Mouse (Mus musculus): Measurements from ENCODE around the gene Lsm10. TPM values are rescaled to one million over a fixed set of nuclear protein-coding genes. Genes with fewer than 3 reads are reported as not detected.

Lsm10 gene
- polyA plus RNA-seq (2012; rRNA removed; ENCODE audit: low replicate concordance): 67.9 and 81.9 TPM in 2 replicates

GRCm38 (mm10) chr4:126096464-126097111 is at the start of gene Lsm10:
TSS of gene Lsm10 (plus strand) at chr4:126096623.

GRCm38 (mm10) chr4:126046851-126047585 is 49.4 kb upstream of the Lsm10 start, which contains the start of gene Mrps15:
TSS of gene Mrps15 (plus strand) at chr4:126046925.

GRCm38 (mm10) chr4:126058134-126058996 is 38.1 kb upstream of the Lsm10 start, which contains the start of gene Oscp1:
TSS of gene Oscp1 (plus strand) at chr4:126058565.

GRCm38 (mm10) chr4:126103590-126104068 is 7.2 kb downstream of the Lsm10 start, which contains the start of gene Stk40:
TSS of gene Stk40 (plus strand) at chr4:126103957.

GRCm38 (mm10) chr4:126147533-126148160 is 51.2 kb downstream of the Lsm10 start, which contains the start of gene Eva1b:
TSS of gene Eva1b (plus strand) at chr4:126147744.

Other genes with a start within 250 kb of the Lsm10 start
- gene Csf3r, start 72.1 kb upstream of the Lsm10 start, polyA plus RNA-seq (2012; rRNA removed; ENCODE audit: low replicate concordance): 3.4 and 15.9 TPM in 2 replicates
- 61.6 and 88.3 TPM in 2 replicates for gene Mrps15, start 49.7 kb upstream of the Lsm10 start, polyA plus RNA-seq (2012; rRNA removed; ENCODE audit: low replicate concordance)
- gene Oscp1, start 38.1 kb upstream of the Lsm10 start, polyA plus RNA-seq (2012; rRNA removed; ENCODE audit: low replicate concordance): 7.1 and 8.5 TPM in 2 replicates
- gene Stk40, start 7.3 kb downstream of the Lsm10 start, polyA plus RNA-seq (2012; rRNA removed; ENCODE audit: low replicate concordance): 45.7 and 49.8 TPM in 2 replicates
- gene Eva1b, start 51.1 kb downstream of the Lsm10 start, polyA plus RNA-seq (2012; rRNA removed; ENCODE audit: low replicate concordance): 56.7 and 137 TPM in 2 replicates
- 3.2 and 3.8 TPM in 2 replicates for gene Sh3d21, start 66.9 kb downstream of the Lsm10 start, polyA plus RNA-seq (2012; rRNA removed; ENCODE audit: low replicate concordance)
- gene Thrap3, start 106.1 kb downstream of the Lsm10 start, polyA plus RNA-seq (2012; rRNA removed; ENCODE audit: low replicate concordance): 53.3 and 84.9 TPM in 2 replicates
- 88.8 and 106 TPM in 2 replicates for gene Map7d1, start 159.7 kb downstream of the Lsm10 start, polyA plus RNA-seq (2012; rRNA removed; ENCODE audit: low replicate concordance)
- 68.1 and 71.5 TPM in 2 replicates for gene Trappc3, start 165.7 kb downstream of the Lsm10 start, polyA plus RNA-seq (2012; rRNA removed; ENCODE audit: low replicate concordance)
- 0.82 and 5.8 TPM in 2 replicates for gene Col8a2, start 190.2 kb downstream of the Lsm10 start, polyA plus RNA-seq (2012; rRNA removed; ENCODE audit: low replicate concordance)
- 38.9 and 56.9 TPM in 2 replicates for gene Adprhl2, start 225.1 kb downstream of the Lsm10 start, polyA plus RNA-seq (2012; rRNA removed; ENCODE audit: low replicate concordance)
- gene Tekt2, start 229.1 kb downstream of the Lsm10 start, polyA plus RNA-seq (2012; rRNA removed; ENCODE audit: low replicate concordance): 5.2 and 14.5 TPM in 2 replicates

Data from subcutaneous adipose tissue, adult 2 months (tissue).